Mouse (Mus musculus): ENCODE measurements around the gene 1700010B08Rik. TPM values are rescaled to one million over a fixed set of nuclear protein-coding genes. Genes with fewer than 3 reads are reported as not detected.

1700010B08Rik gene
- total and polyA plus RNA-seq, 3 experiments: 0.29 TPM; not detected in 2

GRCm38 (mm10) chr2:173770620-173771019, 51.4 kb downstream of the 1700010B08Rik start:
- no peak for DNase-seq
- H3K4me1 ChIP-seq (ENCODE audit: control insufficient read depth, insufficient read depth, low read length): peaks cover 5% of the 10 kb centered on the region
- intact Hi-C loops (cut with DNase I): no loop called here
- TF ChIP-seq POLR2A (IDR thresholded peaks at IDR 0.05; ENCODE audit: insufficient read depth, low read depth, low read length) (no peak), CTCF (IDR thresholded peaks at IDR 0.05) (no peak), EP300 (IDR thresholded peaks at IDR 0.05; ENCODE audit: insufficient read depth, low read depth, low read length) (no peak)
- no peaks in the 10 kb centered on the region for H3K36me3 ChIP-seq (ENCODE audit: control insufficient read depth, insufficient read depth, low read length)
- no peak overlapping the region for H3K9ac ChIP-seq (ENCODE audit: low read depth, low read length)
- no peak overlapping the region for H3K27ac ChIP-seq
- H3K4me3 ChIP-seq: no peak overlapping the region
- WGBS: 62% methylated on average over 5 of the region's 5 CpGs
- H3K79me2 ChIP-seq (replicated peaks; ENCODE audit: control insufficient read depth, insufficient read depth, low read length): 0 out of 2 replicates have a peak, but pooled peaks cover 4% of the 10 kb centered on the region
- H3K27me3 ChIP-seq (ENCODE audit: control insufficient read depth, insufficient read depth, low read length): no peaks in the 10 kb centered on the region

Small RNAs within 50 kb of the gene (microRNA-seq; reads per million reads assigned to microRNA genes)
- 0 reads per million in 2 experiments for gene Mir6340

Other genes starting within 250 kb of the 1700010B08Rik start
- not detected for gene 1700021F07Rik, start 196.8 kb upstream of the 1700010B08Rik start, total RNA-seq (2021)
- gene 1700021F07Rik, start 196.8 kb upstream of the 1700010B08Rik start, polyA plus RNA-seq (2012; rRNA removed): not detected in 2 replicates
- gene Ankrd60, start 141.1 kb upstream of the 1700010B08Rik start, total RNA-seq (2021): not detected
- not detected in 2 replicates for gene Ankrd60, start 141.1 kb upstream of the 1700010B08Rik start, polyA plus RNA-seq (2012; rRNA removed)
- 10 to 100 TPM; 33.4 to 40.9 TPM for gene Rab22a, start 59.7 kb upstream of the 1700010B08Rik start, total RNA-seq (2021)
- gene Rab22a, start 59.7 kb upstream of the 1700010B08Rik start, polyA plus RNA-seq (2012; rRNA removed): 11.1 and 14.6 TPM in 2 replicates
- 100 to 1,000 TPM; 113 to 128 TPM for gene Vapb, start 18.1 kb downstream of the 1700010B08Rik start, total RNA-seq (2021)
- gene Vapb, start 18.1 kb downstream of the 1700010B08Rik start, polyA plus RNA-seq (2012; rRNA removed): 13.3 and 22.7 TPM in 2 replicates

Data from heart, adult 2 months (tissue).